In the genomic region with DNA sequence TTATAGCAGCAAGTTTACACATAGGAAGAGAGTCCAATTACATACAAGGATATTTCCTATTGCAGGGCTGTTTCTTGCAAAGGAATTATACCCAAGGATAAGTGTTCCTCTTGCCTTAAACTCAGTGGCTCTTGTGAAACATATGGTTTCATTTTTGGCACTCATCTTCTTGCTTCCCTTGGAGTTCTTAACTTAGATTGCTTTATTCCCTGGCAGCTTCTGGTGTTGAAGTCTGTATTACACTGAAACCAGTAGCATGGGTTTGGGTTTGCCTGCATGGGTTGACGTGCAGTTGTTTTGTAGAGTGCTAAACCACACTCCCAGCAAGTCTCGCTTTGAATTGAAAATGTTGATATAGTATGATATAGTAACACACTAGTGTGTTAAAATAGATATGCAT, we compare ENCODE assay signal across 22 mouse cellular contexts.
A peak's percentile ranks its signal among the peaks of the same experiment; 100 is the strongest.
DNase-seq lines count a peak whose midpoint lies in the region; ATAC-seq lines count a peak whose summit lies in the region.
"Had no signal": no experiment of that assay in that cellular context is flagged by ENCODE, and none has a peak within 500 bp of the region (broad histone marks: within the 10 kb centered on the region; RNA-seq: fewer than 3 reads in every experiment).

No protein-coding gene starts in this region.

- no peaks in the 10 kb centered on the region for H3K36me3 ChIP-seq in forebrain, embryonic 16.5 days (ENCODE audit: control insufficient read depth, insufficient read depth)
- H3K36me3 ChIP-seq in forebrain, embryonic 11.5 days (ENCODE audit: control insufficient read depth, insufficient read depth, low read length): no peaks in the 10 kb centered on the region
- H3K36me3 ChIP-seq: embryonic facial prominence, embryonic 12.5 days; heart, embryonic 10.5 days; hindbrain, embryonic 12.5 days had no signal

- H3K9me3 ChIP-seq in forebrain, embryonic 16.5 days (ENCODE audit: control insufficient read depth, low read length): no peaks in the 10 kb centered on the region
- H3K9me3 ChIP-seq in forebrain, embryonic 11.5 days (ENCODE audit: control insufficient read depth, low read length): no peaks in the 10 kb centered on the region
- H3K9me3 ChIP-seq: embryonic facial prominence, embryonic 12.5 days; heart, embryonic 10.5 days; hindbrain, embryonic 12.5 days had no signal

- H3K9ac ChIP-seq in forebrain, embryonic 16.5 days (replicated peaks; ENCODE audit: low read depth, low read length): no peak overlapping the region
- H3K9ac ChIP-seq in forebrain, embryonic 11.5 days (ENCODE audit: low read length): no peak overlapping the region
- H3K9ac ChIP-seq: embryonic facial prominence, embryonic 12.5 days; hindbrain, embryonic 12.5 days had no signal

- DNase-seq in forebrain, embryonic 11.5 days (ENCODE audit: low spot score): no peak
- DNase-seq in left cerebral cortex, postnatal 25 days (ENCODE audit: low spot score in 2 of 2): peak; percentile 1 to 59
- DNase-seq in left cerebral cortex, adult 8-10 months (ENCODE audit: low spot score in 2 of 2): no peak
- DNase-seq in brain, adult 2 months (ENCODE audit: low read depth, low spot score): peak; percentile 50
- DNase-seq in telencephalon, adult 2 months (ENCODE audit: low read depth, low spot score): peak; percentile 38
- DNase-seq in cerebellum, adult 18-20 months: no peak
- DNase-seq: adrenal gland, postnatal 10 days; cerebellum, adult 2 months; cerebellum, postnatal 14 days; embryo, embryonic 11 days; gastrocnemius, adult 2 months; gastrocnemius, postnatal 36 days; heart, adult 18-20 months; heart, postnatal 10 days; heart, postnatal 4 days had no signal

- H3K4me2 ChIP-seq in forebrain, embryonic 16.5 days (ENCODE audit: low read length): no peak overlapping the region
- H3K4me2 ChIP-seq in forebrain, embryonic 11.5 days (ENCODE audit: low read depth, low read length, severe bottlenecking): no peak overlapping the region
- H3K4me2 ChIP-seq: embryonic facial prominence, embryonic 12.5 days; hindbrain, embryonic 12.5 days had no signal

- H3K4me1 ChIP-seq in forebrain, embryonic 16.5 days (replicated peaks; ENCODE audit: control insufficient read depth, insufficient read depth, low read length): no peaks in the 10 kb centered on the region
- no peaks in the 10 kb centered on the region for H3K4me1 ChIP-seq in forebrain, embryonic 11.5 days (replicated peaks; ENCODE audit: control insufficient read depth, insufficient read depth, low read length)
- H3K4me1 ChIP-seq: embryonic facial prominence, embryonic 12.5 days; heart, embryonic 10.5 days; hindbrain, embryonic 12.5 days had no signal

- no peaks in the 10 kb centered on the region for H3K27me3 ChIP-seq in forebrain, embryonic 16.5 days (replicated peaks; ENCODE audit: control insufficient read depth, insufficient read depth, low read length)
- H3K27me3 ChIP-seq in forebrain, embryonic 11.5 days (ENCODE audit: control insufficient read depth, insufficient read depth, low read length): no peaks in the 10 kb centered on the region
- H3K27me3 ChIP-seq: embryonic facial prominence, embryonic 12.5 days; hindbrain, embryonic 12.5 days had no signal

- 0 out of 2 replicates have a peak, but pooled peaks have one; percentile 28 for ATAC-seq in forebrain, embryonic 16.5 days
- ATAC-seq in forebrain, embryonic 11.5 days (replicated peaks; ENCODE audit: low FRiP score): no peak
- ATAC-seq: forebrain, embryonic 14.5 days; hindbrain, embryonic 16.5 days; inflammation-experienced regulatory T-cells, adult 6 months had no signal

- H3K27ac ChIP-seq in forebrain, embryonic 16.5 days (ENCODE audit: low read length): no peak overlapping the region
- H3K27ac ChIP-seq in forebrain, embryonic 11.5 days (ENCODE audit: low read depth, low read length): no peak overlapping the region
- H3K27ac ChIP-seq: embryonic facial prominence, embryonic 12.5 days; gastrocnemius, adult 2 months; heart, embryonic 10.5 days; hindbrain, embryonic 12.5 days had no signal

- no peak overlapping the region for H3K4me3 ChIP-seq in forebrain, embryonic 16.5 days (replicated peaks; ENCODE audit: low read length)
- no peak overlapping the region for H3K4me3 ChIP-seq in forebrain, embryonic 11.5 days (ENCODE audit: low read depth, low read length)
- H3K4me3 ChIP-seq: embryonic facial prominence, embryonic 12.5 days; gastrocnemius, adult 2 months; heart, embryonic 10.5 days; hindbrain, embryonic 12.5 days had no signal

- WGBS in forebrain, embryonic 16.5 days: 70% methylated on average over 2 of the region's 2 CpGs
- WGBS in forebrain, embryonic 11.5 days: 82% methylated on average over 2 of the region's 2 CpGs

- intact Hi-C loops in left cerebral cortex, postnatal 25 days (cut with DNase I): loop anchor here (2.0 kb wide), 1 partner anchor 352 kb away; a partner anchor contains a TSS

Comparison
In these comparisons a context has a peak if more than half of its experiments do, and no peak if none do; other contexts are left out.
1. DNase-seq: peak in left cerebral cortex, postnatal 25 days (2 of 2), brain, adult 2 months (single experiment) and telencephalon, adult 2 months (single experiment); none in forebrain, embryonic 11.5 days (single experiment), left cerebral cortex, adult 8-10 months (0 of 2) and cerebellum, adult 18-20 months (0 of 2).